Mouse (Mus musculus) thymus, adult 2 months (tissue): ENCODE measurements around the gene Prdm12.

ENCODE experiments used
- CTCF ChIP-seq: fragments of 200-500 bp; IDR thresholded peaks from 2 replicates; pipeline ENCODE4 v1.5.1; 2012; ENCODE audit warnings: mild to moderate bottlenecking, control low read depth, low read length, moderate library complexity, borderline replicate concordance; ENCODE audit not compliant: control insufficient read depth, poor library complexity, insufficient read depth; ENCODE audit errors: extremely low read depth
- POLR2A ChIP-seq: fragments of 200-500 bp; IDR thresholded peaks from 2 replicates; pipeline ENCODE4 v1.6.1; 2012; ENCODE audit warnings: mild to moderate bottlenecking, low read length, control low read depth, moderate library complexity; ENCODE audit not compliant: control insufficient read depth, poor library complexity, insufficient read depth; ENCODE audit errors: extremely low read depth

GRCm38 (mm10) chr2:31700545-31701446 lies 61.0 kb downstream of the Prdm12 start:
- TF ChIP-seq CTCF (no peak), POLR2A (no peak)
